Mouse (Mus musculus) spleen, adult 12 weeks (tissue): Measurements from ENCODE around the gene Cfap69.

Source experiments
- DNase-seq: peaks from one replicate; pipeline ENCODE4 v3.0.0; 2022; ENCODE audit warnings: low spot score

Cfap69 gene

GRCm38 (mm10) chr5:5657932-5658331 is 6.1 kb downstream of the Cfap69 start:
- no peak for DNase-seq

DNA sequence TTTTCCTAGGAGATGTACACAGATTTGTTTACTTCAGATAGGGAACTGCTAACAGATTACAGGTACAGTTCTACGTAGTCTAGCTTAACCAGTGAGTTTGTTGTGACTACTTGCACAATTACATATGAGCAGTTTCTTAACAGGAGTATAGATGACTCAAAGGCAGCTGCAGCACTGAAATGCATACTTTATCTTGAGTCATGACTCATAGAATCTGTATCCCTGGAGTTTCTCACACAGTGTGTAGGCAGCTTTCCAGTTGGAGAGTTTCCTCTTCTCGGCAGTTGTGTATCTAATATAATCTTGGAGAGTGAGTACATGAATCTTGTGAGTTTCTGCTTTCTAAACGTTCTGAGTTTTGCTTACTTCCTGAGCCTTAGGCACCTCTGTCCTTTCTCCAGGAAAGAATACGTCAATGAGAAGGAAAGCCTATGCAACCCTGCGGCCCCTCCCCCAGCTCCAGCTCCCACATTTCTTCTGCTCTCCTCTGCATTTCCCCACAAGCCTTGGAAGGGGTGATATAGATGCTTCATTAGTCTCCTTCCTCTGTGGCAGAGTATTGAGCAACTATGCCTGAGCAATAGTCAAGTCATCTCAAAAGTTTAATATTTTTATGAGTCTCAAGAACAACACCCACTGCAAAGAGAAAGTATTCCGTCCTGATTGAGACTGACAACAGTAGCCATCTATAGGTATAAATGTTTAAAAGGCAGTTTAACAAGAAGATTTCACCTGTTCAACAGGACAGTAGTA is 15.0 kb downstream of the Cfap69 start:
- DNase-seq = no peak

DNA sequence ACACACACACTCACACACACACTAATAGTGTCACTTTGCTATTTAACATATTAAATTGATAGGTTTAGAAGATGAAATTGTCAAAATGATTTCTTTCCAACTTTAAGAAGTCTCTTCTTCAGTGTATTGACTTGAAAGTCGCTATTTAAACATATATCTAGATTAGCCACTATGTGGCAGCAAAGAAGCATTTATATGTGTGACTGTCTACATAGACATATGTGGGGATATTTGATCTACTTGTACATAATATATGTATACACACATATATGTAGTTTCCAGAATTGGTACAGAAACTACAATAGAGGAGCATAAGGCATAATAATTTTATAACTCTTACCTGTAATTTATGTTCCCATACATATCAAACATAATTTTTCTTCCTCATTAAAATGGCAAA is 17.9 kb downstream of the Cfap69 start:
- no peak for DNase-seq

DNA sequence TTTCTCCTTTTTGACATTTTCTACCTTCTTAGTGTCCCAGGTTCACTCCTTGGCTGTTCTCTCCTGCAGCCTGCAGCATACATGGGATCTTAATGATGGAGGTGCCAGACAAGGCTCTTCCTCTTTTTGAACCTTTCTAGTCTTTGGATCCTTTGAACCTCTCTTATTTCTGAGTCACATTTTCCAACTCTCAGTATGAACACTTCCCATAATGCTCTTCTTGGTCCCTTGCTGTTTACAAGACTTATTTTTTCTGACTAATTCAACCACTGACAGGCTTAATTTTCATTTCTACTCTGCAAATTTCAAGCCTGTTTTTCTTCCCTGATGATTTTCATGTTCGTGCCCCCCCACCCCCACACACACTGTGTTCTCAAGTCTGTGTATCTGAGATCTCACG is 25.5 kb downstream of the Cfap69 start:
- no peak for DNase-seq

DNA sequence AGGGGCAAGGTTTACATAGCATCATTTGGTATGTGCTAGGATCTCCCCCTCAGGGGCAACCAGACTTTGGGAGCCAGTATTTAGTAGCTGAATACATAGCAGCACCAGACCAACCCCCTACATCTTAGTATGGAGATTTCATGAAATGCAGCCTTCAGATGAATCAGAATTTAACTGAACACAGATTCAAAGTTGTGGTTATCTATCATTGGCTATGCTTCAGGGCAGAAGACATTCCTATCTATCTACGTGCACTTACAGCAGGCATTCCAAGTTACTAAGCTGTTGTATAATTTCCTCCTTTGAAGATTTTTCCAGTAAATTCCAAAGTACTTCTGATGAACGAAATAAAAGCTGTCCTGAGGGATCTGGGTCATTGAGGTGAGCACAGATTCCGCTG is 38.5 kb downstream of the Cfap69 start:
- no peak for DNase-seq

DNA sequence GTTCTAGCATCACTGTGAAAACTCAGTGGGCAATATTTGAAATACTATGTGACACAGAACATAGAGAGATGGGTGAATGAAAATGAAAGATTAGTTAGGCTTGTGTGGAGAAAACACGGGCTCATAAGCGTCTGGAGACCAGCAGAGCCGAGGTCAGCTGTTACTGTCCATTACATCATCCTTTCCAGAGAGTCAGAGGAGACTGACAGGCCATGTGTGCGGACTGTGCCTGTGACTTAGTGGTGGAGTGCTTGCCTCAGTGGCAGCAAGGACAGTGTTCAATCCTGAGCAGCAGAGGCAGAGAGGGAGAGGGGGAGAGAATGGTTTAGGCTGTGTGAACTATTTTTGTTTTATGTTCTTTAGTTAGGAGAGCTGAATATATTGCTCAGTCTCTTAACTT is 45.7 kb downstream of the Cfap69 start:
- no peak for DNase-seq

DNA sequence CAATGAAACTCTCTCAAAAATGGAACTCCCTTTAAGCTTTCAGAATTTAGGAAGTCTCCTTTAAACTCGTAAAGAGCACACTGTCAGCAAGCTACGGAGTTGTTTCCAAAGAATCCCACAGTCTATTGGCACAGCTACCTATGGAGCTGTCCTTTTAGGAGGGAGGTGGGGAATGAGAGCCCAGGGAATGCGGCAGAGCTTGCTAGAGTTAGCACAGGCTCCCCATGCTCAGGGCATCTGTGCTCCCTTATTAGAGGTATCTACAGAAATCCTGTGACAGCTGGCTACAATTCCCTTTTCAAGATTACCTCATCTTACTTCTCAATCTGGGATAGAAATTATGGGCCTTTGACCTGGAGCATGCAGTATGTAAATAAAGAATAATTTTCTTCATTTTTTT is 53.5 kb downstream of the Cfap69 start:
- no peak for DNase-seq

DNA sequence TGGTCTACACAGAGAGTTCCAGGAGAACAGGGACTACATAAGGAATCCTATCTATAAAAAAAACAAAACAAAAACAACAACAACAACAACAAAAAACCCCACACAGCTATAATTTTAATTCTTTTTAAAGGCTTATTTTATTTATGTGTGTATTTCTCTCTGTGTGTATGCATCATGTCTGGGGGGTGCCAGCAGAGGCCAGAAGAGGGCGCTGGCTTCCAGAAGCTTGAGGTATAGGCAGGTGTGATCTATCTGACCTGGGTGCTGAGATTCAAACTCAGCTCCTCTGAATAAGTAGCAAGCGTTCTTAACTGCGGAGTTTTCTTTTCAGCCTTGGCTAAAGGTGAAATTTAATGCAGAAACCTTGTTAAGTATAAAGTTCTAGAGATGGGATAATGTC is 76.4 kb downstream of the Cfap69 start:
- DNase-seq = no peak

GRCm38 (mm10) chr5:5573749-5574317 is 90.2 kb downstream of the Cfap69 start, which contains the start of gene Gm8773:
Gm8773 (plus strand) TSS chr5:5573799.
- DNase-seq = no peak

DNA sequence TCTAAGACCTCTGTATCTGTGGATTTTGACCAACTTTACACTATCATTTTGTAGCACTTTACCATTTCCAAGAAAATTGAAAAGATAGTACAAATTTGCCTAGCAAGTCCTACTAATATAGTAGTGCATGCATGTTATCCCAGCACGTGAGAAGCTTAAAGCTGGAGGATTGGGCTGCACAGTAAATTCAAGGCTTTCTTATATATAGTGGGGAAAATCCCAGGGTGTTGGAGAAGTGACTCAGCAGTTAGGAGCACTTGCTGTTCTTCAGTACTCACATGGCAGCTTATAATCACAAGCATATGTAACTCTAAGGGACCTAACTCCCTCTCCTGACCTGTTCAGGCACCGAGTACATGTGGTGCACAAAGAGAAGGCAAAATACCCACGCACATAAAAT is 101.6 kb downstream of the Cfap69 start:
- no peak for DNase-seq

DNA sequence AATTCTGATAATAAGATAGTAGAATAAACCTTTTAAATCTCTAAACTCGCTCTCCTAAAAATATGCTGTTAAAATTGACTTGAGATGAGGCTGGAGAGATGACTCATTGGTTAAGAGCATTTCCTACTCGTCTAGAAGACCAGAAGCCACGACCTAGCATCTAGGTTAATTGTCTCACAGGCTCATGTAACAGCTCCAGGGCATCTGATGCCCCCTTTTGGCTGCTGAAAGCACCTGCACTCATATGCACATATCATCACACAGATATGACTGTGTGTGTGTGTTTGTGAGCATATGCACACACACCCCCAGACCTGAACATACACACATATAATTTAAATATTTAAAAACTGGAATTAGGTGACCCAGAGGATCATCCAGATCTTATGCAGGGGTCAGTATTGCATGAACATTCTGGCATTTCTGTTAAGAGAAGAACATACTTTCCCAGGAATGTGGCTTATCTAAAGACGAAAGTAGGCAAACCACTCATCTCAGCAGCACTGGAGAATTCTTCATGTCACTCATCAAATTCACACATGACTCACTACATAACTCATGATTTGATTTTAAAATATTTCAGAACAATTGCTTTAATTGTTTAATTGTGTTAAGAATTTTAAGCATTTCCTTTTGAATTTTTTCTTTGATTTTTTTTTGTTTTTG is 102.9 kb downstream of the Cfap69 start:
- DNase-seq = no peak

GRCm38 (mm10) chr5:5559798-5560197 is 104.2 kb downstream of the Cfap69 start:
- no peak for DNase-seq

DNA sequence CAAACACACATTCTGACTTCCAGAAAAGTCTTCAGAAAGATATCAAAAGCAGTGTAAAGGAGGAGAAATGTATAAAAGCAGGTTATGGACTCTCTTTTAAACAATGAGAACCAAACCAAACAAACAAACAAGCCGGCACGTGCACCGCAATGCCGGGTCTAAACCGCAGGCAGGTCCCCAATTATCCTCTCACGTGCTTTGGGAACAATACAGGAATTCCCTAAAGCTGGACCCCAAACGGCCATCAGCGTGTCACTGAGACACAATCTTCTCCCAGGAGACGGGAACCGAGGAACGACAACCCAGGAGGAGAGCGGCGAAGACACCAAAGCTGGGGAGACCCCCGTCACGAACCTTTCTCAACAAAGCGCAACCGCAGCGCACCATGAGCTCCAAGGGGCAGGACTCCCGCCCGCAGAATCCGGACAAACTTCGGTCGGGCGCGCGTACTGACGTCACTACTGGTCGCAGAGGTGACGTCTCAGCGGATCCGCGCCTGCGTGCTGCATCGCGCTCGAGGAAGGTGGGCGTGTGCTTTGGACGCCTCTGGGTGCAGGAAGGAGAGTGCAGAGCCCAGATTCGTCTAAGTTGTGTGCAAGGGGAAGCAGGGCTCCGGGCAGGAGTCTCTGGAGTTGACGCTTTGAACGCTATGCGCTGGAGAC is 104.8 kb downstream of the Cfap69 start, which contains the start of gene Gtpbp10:
Gene Gtpbp10 (minus strand): TSS at position 460 of the 662 bp plus-strand sequence.
- peak; percentile 79 for DNase-seq

DNA sequence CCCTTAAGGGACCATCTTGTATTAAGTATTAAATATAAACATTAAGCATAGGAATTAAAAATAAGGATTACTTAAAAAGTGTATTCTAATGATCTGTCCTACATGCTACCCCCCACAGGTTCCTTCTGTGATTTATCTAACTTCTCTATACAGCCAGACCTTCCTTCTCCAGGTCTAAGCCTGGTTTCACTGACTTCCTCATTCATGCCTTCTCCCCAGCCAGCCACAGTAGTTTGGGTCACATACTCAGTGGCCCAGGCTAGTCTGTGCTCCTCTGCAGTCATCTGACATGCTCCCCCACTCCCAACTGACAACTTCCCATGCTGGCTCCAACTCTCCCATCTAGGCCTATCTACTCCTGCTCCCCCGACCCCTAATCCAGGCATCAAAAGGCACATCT is 112.9 kb downstream of the Cfap69 start:
- DNase-seq = no peak

DNA sequence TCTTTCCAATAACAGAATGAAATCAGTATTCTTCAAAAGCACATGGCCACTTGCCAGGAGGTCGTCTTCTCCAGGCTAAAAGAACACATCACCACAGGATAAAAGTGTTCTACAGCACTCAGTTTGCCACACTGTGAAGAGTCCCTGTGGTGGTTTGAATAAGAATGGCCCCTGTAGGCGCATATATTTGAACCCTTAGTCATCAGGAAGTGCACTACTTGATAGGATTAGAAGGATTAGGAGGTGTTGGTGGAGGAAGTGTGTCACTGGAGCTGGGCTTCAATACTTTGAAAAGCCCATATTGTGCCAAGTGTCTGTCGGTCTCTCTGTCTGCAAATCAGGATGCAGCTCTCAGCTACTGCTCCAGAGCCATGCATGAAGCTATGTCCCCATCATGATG is 123.7 kb downstream of the Cfap69 start:
- no peak for DNase-seq

DNA sequence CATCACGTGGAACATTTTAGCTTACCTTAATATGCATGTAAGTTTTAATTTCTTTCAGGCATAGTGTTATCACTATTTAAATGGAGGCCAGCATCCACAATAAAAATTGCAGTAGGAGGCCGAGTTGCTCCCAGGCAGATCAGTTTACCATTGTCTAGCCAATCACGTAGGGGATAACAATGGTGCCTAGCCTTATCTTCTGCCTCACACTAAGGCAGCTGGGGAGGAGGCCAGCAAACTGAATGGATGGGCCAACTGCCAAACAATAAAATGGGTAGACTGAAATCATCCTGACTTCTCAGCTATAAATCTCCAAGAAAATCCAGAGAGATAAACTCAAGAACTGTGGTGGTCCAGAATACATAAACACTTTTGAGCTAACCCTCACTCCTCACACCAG is 124.3 kb downstream of the Cfap69 start:
- DNase-seq = no peak

DNA sequence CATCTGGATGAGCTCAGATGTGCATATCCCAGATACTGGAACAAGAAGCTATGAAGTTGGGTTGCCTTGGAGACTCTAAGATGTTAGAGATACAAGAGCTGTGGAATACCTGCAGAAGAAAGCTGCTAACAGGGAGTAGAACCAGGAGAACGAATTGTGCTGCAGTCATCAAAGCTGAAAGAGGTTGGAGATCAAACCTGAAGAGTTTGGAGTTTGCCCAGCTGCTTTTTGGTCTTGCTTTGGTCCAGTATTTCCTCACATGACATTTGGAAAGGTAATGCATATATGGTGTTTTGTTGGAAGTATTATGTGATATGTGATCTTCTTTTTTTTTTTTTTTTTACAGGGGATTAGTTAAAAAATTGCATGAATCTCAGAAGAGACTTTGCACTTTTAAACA is 127.9 kb downstream of the Cfap69 start:
- no peak for DNase-seq

DNA sequence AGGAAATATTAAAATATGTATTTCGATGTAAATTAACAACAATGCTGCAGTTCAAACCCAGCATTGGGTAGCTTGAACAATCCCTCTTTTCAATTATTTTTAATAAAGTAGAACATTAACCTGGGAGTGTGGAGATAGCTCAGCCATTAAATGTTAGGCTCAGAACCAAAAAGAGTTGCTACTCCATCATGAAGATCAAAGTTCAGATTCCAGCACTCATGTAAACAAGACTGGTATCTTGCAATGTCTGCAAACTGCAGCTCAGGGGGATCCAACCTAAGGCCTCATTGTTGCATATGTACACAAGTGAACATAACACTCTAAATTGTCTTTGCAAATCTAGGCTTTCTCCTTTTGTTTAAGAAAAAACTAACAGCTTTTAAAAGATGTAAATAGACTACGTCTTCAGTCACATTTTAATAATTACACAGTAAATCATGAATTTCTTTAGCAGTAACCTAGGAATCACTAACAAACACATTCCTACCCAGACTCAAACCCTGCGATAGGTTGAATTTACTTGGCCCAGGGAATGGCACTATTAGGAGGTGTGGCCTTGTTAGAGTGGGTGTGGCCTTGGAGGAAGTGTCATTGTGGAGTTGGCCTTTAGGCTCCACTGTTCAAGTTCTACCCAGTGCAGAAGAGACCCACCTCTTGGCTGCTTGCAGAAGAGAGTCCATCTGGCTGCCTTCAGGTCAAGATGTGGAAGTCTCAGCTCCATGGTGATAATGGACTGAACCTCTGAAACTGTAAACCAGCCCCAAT is 130.2 kb downstream of the Cfap69 start:
- no peak for DNase-seq
